Mouse (Mus musculus) heart, adult 18-20 months (tissue): ENCODE results near the gene Ube2z. TPM values are rescaled to one million over a fixed set of nuclear protein-coding genes. Genes with fewer than 3 reads are reported as not detected.

Experiments
- DNase-seq, 2 experiments: peaks; one replicate each; pipeline ENCODE4 v3.0.0; 2021 to 2022; ENCODE audit warnings: mixed read lengths in 1 of 2
- total RNA-seq, 2 experiments: library from RNA; stranded (reverse); gene quantifications; 2 replicates each; pipeline ENCODE4 v1.2.3; 2021

Gene Ube2z
- total RNA-seq, 2 experiments from 2014 or later = 32.0 to 32.3 TPM

GRCm38 (mm10) chr11:96007516-96008235 is 57.5 kb downstream of the Ube2z start:
- peak in 1 of 2 experiments; percentile 55 for DNase-seq

DNA sequence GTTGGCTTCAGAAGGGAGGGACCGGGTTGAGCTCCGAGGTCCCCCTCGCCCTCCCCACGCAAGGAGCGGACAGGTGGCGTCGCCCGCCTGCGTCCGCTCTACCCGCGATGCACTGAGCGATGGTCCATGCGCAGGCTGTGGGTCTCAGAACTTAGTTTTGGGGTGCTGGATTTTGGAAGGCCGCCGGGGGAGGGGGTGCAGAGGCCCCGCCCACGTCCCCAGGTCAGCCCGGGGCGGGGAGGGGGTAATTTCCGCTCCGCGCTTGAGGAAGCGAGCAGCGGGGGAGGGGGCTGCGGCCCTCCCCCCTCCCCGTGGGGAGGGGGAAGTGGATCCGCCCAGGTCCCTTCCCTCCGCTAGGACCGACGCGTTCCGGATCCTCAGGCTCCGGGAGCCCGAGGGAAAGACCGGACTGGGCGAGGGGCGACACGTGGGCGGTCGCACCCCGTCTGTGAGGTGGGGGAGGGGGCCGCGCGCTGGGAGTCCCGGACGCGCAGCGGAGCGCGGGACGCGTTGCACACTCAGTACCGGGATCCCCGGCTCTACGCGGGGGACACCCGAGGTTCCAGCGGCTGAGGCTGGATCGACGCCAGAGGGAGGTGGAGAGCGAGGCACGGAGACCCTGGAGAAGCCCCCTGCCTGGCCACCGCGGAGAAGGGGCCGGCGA is 58.2 kb downstream of the Ube2z start:
- DNase-seq = peak in 1 of 2 experiments; percentile 7

GRCm38 (mm10) chr11:96006367-96006851 is 58.8 kb downstream of the Ube2z start:
- peak; percentile 3 to 42 for DNase-seq

- peak; percentile 9 to 56 for DNase-seq
These were observed 59.6 kb downstream of the Ube2z start, which contains the start of gene Igf2bp1 for GRCm38 (mm10) chr11:96005403-96006271. Gene Igf2bp1, minus strand, starts transcription at chr11:96005940.

DNA sequence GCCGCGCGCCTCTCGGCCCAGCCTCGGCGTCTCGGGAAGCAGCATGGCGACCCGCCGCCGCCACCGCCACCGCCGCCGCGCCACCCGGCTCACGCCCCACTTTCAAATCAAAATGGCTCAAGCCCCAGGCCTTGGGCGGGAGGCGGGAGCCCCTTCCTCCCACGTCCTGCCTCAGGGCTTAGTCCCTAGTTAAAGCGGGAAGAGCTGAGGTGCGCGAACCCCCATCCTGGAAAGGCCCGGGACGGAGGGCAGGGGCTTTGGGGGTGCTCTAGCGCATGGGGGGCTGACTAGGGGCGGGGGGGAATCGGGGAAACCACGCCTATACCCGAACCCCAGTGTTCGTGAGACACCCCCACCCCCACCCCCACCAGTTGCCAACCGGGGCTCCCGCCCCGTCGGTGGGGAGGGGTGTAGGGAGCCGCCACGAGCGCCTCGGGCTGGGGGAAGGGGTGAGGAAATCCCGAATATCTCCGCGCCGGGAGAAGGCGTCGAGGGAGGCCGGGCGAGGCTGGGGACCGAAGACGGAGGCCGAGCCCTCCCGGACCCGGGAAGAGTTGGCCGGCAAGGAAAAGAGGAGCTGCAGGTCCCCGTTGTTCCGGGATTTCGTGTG is 60.3 kb downstream of the Ube2z start:
- no peak for DNase-seq

DNA sequence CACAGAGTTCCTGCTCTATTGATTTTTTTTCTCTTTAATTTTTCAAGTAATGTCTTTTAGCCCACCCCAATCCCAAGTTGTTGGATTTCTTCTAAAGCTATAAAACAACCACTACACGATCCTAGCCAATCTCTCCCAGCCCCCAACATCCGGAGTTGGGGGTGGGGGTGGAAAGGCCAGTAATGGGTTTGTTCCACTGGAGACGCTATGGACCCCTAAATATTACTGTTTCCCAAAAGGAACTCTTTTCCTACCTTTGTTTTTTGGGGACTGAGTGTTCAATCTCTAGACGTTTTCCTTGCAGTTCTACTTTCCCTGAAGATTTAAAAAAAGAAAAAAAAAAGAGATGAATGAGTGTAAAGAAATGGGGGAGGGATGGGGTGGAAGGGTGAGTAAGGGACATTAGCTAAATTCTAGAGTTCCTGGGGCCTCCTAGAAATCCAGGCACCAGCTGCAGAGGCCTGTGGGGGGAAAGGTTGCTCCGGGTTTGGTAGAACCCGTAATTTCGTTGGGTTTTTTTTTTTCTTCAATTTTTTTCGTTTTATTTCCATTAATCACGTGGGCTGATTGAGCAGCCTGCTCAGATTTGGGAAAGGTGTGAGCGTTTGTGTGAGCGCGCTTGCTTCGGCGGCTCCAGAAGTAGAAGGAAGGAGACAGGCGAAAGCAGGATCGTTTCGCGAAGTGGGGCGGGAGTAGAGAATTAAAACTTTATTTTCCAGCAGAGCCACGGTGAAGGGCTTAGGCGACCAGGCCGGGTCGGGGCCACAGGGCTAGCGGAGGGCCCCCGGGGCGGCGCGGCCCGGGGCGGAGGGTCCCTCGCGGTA is 61.0 kb downstream of the Ube2z start:
- peak in 1 of 2 experiments; percentile 34 for DNase-seq

DNA sequence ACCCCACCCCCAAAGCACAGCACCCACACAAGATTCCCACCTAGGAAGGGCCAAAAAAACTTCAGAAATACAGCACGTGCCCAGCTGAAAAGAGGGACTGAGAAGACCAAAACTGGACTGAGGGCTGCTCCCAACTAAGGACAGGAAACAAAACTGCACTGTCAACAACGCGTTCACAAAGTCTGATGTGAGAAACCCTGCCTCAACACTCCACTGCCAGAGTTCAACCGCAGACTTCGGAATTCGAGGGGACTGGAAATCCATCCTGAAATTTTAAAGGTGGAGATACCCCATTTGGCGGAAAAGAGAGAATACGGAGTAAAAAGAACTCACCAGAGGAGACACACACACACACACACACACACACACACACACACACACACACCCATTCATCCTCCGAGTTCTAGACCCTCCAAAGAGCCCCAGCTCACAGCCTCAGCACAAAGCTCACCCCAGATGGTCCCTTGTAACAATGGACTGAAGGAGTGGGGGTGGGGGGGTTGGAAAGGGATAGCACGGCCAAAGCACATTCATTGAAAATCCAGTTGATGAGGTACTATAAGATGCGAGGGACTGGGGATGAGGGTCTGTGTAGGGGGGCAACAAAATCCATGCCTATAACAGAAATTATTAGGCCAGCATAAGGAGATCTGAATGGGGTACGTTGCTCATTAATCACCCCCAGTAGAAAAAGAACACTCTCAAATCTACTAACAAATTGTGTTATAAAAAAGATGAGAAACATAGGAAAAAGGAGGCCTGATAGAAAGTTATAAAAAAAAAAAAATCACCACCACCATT is 61.9 kb downstream of the Ube2z start:
- no peak for DNase-seq

Other genes starting within 250 kb of the Ube2z start
- 100 to 1,000 TPM; 165 to 174 TPM for gene Phospho1, start 240.9 kb downstream of the Ube2z start, total RNA-seq
- 10 to 100 TPM; 19.2 to 22.1 TPM for gene Gngt2, start 228.2 kb downstream of the Ube2z start, total RNA-seq
- 1 to 10 TPM; 9.2 to 9.9 TPM for gene Abi3, start 222.9 kb downstream of the Ube2z start, total RNA-seq
- gene B4galnt2, start 150.5 kb downstream of the Ube2z start, total RNA-seq = not detected
- gene Igf2bp1, start 59.4 kb downstream of the Ube2z start, total RNA-seq = under 1 TPM; 0.05 to 0.35 TPM
- gene Gip, start 40.8 kb downstream of the Ube2z start, total RNA-seq = not detected
- 10 to 100 TPM; 43.6 to 44.9 TPM for gene Snf8, start 30.5 kb downstream of the Ube2z start, total RNA-seq
- gene Atp5g1, start 10.3 kb upstream of the Ube2z start, total RNA-seq = 1,000 to 10,000 TPM; 3,280 to 3,727 TPM
- gene Calcoco2, start 46.6 kb upstream of the Ube2z start, total RNA-seq = not detected
- not detected for gene Ttll6, start 68.4 kb upstream of the Ube2z start, total RNA-seq
- gene Hoxb13, start 128.9 kb upstream of the Ube2z start, total RNA-seq = not detected
- not detected for gene Hoxb9, start 206.1 kb upstream of the Ube2z start, total RNA-seq
- gene Hoxb8, start 216.5 kb upstream of the Ube2z start, total RNA-seq = not detected
- not detected for gene Hoxb7, start 221.2 kb upstream of the Ube2z start, total RNA-seq
- gene Hoxb6, start 227.1 kb upstream of the Ube2z start, total RNA-seq = not detected
- under 1 TPM; 0.12 to 0.21 TPM for gene Hoxb5, start 237.9 kb upstream of the Ube2z start, total RNA-seq